Mouse (Mus musculus) layer of hippocampus, adult 11-12 months (tissue): ENCODE measurements around the gene Gm15130.

Experiments used
- DNase-seq: peaks from one replicate; pipeline ENCODE4 v3.0.0; 2022; ENCODE audit warnings: low spot score

Gene Gm15130

GRCm38 (mm10) chr2:111152836-111153235, at the start of gene Gm15130:
Gene Gm15130 (minus strand): TSS chr2:111152936.
- no peak for DNase-seq

- no peak for DNase-seq
Measured at GRCm38 (mm10) chr2:111182068-111182467, 29.3 kb upstream of the Gm15130 start.

GRCm38 (mm10) chr2:111135739-111136138, 17.0 kb downstream of the Gm15130 start:
- no peak for DNase-seq

GRCm38 (mm10) chr2:111105882-111106281, 46.9 kb downstream of the Gm15130 start, which contains the start of gene Gm13941:
Gene Gm13941 (minus strand): TSS chr2:111105982.
- no peak for DNase-seq
